Mouse (Mus musculus): ENCODE measurements at regions not wholly inside any gene's neighbourhood (a gene's known extent, or its start where the extent isn't known, plus 50 kb on each side); places are given as distances from the start of the nearest gene placed in this dataset.

DNA sequence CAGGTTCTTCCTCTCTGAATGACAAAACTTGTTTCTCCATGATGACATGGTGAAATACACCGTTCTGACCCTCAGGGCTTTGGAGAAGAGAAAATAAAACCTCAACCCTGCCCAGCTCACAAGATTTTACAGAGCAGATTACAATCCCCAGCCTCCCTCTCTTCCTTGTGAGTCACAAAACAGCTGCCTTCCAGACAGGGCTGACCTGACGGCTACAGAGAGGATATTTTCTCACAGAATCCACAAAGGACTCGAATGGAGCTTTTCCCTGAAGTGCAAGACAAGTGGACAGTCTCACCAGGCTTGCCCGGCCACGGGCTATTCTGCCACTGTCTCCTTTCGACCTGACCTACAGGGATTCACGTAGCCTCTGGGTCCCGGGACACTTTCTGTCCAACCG, 318.8 kb downstream of the Sox9 start:
- no peaks in the 10 kb centered on the region for H3K27me3 ChIP-seq (ENCODE audit: control insufficient read depth)
- H3K36me3 ChIP-seq (ENCODE audit: control insufficient read depth): no peaks in the 10 kb centered on the region
- H3K9me3 ChIP-seq (ENCODE audit: control insufficient read depth, low read length): peaks cover 29% of the 10 kb centered on the region
- H3K4me3 ChIP-seq (replicated peaks): no peak overlapping the region
- H3K4me1 ChIP-seq (ENCODE audit: control insufficient read depth): no peaks in the 10 kb centered on the region
- TF ChIP-seq GATA1 (IDR thresholded peaks at IDR 0.05; ENCODE audit: low read length) (no peak), TAL1 (IDR thresholded peaks at IDR 0.05; ENCODE audit: low read length) (no peak)

DNA sequence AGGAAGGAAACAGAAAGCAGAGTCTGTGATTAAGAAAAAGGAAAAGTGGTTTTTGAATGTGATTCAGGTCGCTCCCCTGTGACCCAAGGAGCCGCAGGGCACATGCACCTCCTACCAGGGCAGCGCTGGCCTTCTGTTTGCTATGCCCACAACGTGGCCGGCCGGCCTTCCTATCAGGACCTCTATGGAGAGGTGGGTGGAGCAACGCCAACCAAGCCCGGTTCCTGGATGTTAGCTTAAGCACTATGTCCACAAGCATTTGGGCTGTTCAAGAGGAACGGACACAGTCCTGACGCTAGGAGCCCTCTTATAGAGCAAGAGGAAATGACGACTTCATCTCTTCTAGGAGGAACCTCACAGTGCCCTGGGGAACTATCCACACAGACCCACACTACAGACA, 319.5 kb downstream of the Sox9 start:
- no peak for TF ChIP-seq GATA1 (IDR thresholded peaks at IDR 0.05; ENCODE audit: low read length)
- no peak for TF ChIP-seq TAL1 (IDR thresholded peaks at IDR 0.05; ENCODE audit: low read length)
- H3K27me3 ChIP-seq (ENCODE audit: control insufficient read depth): no peaks in the 10 kb centered on the region
- no peak overlapping the region for H3K4me3 ChIP-seq (replicated peaks)
- H3K9me3 ChIP-seq (ENCODE audit: control insufficient read depth, low read length): peaks cover 26% of the 10 kb centered on the region
- H3K36me3 ChIP-seq (ENCODE audit: control insufficient read depth): no peaks in the 10 kb centered on the region
- H3K4me1 ChIP-seq (ENCODE audit: control insufficient read depth): no peaks in the 10 kb centered on the region

DNA sequence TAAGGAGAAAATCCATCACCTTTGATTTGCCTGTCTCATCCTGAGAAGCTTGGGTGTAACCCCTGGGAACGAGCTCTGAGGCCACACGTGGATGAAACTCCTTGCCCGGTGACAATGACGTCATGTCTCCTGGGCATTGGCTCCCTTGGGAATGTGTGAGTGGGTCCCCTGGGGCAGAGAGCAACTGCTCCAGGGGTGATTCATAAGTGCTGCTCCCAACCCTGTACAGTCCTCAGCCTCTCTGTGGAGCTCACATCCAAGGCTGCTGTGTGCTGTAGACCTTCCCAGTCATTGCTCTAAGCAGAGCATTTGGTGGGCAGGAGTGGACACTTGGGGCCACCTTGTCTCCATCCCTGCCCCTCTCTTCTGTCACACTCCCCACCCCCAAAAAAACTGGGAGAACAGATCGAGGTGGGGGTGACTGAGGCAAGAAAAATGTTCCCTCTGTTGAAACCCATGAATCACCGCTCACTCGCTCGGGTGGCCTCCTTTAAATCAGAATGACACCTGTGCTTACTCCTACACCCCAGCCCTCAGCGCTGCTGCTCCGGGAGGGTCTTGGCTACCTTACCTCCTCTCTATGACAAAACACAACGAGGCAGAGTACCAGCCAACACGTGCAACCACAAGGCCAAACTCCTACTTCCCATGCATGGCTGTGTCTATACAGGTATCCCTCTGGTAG, 321.3 kb downstream of the Sox9 start:
- Histone ChIP-seq H3K36me3 (ENCODE audit: control insufficient read depth) (no peaks in the 10 kb centered on the region), H3K4me1 (ENCODE audit: control insufficient read depth) (no peaks in the 10 kb centered on the region), H3K4me3 (replicated peaks) (no peak overlapping the region), H3K27me3 (ENCODE audit: control insufficient read depth) (no peaks in the 10 kb centered on the region), H3K9me3 (ENCODE audit: control insufficient read depth, low read length) (peaks cover 9% of the 10 kb centered on the region)
- TF ChIP-seq TAL1 (IDR thresholded peaks at IDR 0.05; ENCODE audit: low read length): no peak
- no peak for TF ChIP-seq GATA1 (IDR thresholded peaks at IDR 0.05; ENCODE audit: low read length)

DNA sequence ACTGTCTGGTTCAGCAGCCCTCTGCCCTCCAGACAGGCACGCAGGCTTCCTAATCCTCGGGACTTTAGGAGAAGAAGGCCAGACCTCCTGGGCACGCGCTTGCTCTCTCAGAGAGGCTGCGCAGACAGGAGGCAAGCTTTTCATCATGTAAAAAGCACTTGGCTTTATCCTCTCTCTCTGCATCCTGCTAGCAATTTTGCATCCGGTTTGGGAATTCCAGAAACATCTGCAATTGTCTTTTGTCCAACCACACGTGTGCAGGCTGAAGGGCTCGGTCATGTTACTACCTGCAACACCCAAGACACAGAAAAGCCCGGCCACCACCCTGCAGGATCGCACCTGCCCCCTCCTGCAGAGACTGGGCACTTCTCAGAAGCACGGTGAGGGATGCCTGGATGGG, 323.3 kb downstream of the Sox9 start:
- no peak overlapping the region for H3K4me3 ChIP-seq (replicated peaks)
- TF ChIP-seq TAL1 (IDR thresholded peaks at IDR 0.05; ENCODE audit: low read length): no peak
- no peak for TF ChIP-seq GATA1 (IDR thresholded peaks at IDR 0.05; ENCODE audit: low read length)
- H3K27me3 ChIP-seq (ENCODE audit: control insufficient read depth): no peaks in the 10 kb centered on the region
- H3K36me3 ChIP-seq (ENCODE audit: control insufficient read depth): no peaks in the 10 kb centered on the region
- no peaks in the 10 kb centered on the region; the same call in 1 of the 2 replicates for H3K9me3 ChIP-seq (ENCODE audit: control insufficient read depth, low read length)
- H3K4me1 ChIP-seq (ENCODE audit: control insufficient read depth): no peaks in the 10 kb centered on the region

DNA sequence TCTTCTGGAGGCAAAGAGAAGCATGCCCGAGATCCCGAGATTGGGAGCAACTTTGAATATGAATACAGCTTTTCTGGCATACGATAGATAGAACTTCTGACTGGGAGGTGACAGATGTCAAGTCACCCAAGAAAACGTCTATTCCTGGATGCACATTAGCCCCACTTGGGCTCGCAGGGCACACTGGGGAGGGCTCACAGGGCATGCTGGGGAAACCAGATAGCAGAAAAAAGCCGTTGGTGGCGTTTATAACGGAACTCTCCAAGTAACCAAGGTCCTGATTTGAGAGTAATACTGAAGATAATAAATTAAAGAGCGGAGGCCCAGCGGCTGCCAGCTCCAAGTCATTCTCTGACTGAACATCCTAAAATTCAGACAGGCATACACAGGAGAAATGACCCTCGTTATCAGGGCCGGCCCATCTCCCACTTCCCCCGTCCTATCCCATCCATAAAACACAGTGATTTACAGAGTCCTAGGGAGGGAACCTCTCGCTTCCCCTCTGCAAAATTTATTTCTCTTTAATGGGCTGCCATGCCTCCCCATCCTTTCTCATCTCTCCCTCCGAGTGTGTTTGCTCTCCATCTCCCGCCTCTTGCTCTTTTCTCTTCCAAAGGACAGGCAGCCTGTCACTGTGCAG, 325.3 kb downstream of the Sox9 start:
- no peaks in the 10 kb centered on the region; the same call in 1 of the 2 replicates for H3K9me3 ChIP-seq (ENCODE audit: control insufficient read depth, low read length)
- no peak overlapping the region for H3K4me3 ChIP-seq (replicated peaks)
- H3K27me3 ChIP-seq (ENCODE audit: control insufficient read depth): no peaks in the 10 kb centered on the region
- no peaks in the 10 kb centered on the region for H3K36me3 ChIP-seq (ENCODE audit: control insufficient read depth)
- H3K4me1 ChIP-seq (ENCODE audit: control insufficient read depth): no peaks in the 10 kb centered on the region
- TF ChIP-seq GATA1 (IDR thresholded peaks at IDR 0.05; ENCODE audit: low read length) (no peak), TAL1 (IDR thresholded peaks at IDR 0.05; ENCODE audit: low read length) (no peak)

DNA sequence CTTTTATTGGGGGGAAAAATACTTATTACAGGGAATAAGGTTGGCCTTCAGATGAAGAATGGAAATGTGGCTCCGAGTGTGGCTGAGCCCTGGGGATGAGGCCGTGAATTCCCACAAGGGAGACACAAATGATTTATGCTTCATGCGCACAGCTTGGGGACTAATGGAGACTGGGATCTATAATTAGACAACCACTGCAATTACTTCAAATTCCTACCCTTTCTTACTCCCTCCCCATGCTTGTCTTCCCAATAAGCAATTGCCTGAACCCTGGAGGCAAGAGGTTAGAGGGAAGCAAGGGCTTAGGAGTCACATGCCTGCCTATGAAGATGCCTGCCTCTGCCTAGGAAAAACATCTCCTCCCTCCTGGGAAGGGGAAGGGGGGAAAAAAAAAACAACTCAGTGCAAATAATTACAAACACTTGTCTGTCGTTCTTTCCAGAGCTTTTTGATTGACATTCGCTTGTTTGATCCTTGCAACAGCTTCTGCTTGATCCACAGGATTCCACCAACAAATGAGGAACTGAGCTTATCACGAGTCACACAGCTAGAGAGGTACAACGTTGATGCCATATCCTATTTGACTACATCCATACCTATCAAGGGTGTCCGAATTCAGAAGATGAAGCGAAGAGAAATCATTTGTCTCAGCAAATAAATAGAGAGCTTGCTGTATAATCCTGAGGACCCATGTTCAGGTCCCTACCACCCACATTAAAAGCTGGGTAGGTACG, 326.1 kb downstream of the Sox9 start:
- Histone ChIP-seq H3K9me3 (ENCODE audit: control insufficient read depth, low read length) (no peaks in the 10 kb centered on the region; the same call in 1 of the 2 replicates), H3K27me3 (ENCODE audit: control insufficient read depth) (no peaks in the 10 kb centered on the region), H3K4me1 (ENCODE audit: control insufficient read depth) (no peaks in the 10 kb centered on the region), H3K36me3 (ENCODE audit: control insufficient read depth) (no peaks in the 10 kb centered on the region), H3K4me3 (replicated peaks) (no peak overlapping the region)
- no peak for TF ChIP-seq TAL1 (IDR thresholded peaks at IDR 0.05; ENCODE audit: low read length)
- no peak for TF ChIP-seq GATA1 (IDR thresholded peaks at IDR 0.05; ENCODE audit: low read length)

DNA sequence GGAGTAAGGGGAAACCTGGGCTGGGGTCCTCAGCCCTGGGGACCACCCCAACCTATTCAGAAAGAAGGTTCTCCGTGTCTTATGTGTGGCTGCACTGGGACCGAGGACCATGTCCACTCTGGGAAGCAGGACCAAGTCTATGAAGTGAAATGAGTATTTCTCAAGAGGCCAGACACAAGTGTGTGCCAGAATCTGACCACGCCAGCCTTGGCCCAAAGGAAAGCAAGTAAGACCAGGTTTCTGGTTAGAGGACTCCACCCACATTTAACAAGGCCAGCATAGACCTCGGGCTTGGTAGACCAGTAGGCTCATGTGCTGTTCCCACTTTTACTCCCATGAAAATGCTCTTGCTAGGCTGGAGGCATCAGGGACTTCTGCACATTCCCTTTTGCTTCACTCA, 327.1 kb downstream of the Sox9 start:
- Histone ChIP-seq H3K4me1 (ENCODE audit: control insufficient read depth) (no peaks in the 10 kb centered on the region), H3K27me3 (ENCODE audit: control insufficient read depth) (no peaks in the 10 kb centered on the region), H3K4me3 (replicated peaks) (no peak overlapping the region), H3K9me3 (ENCODE audit: control insufficient read depth, low read length) (no peaks in the 10 kb centered on the region; the same call in 1 of the 2 replicates), H3K36me3 (ENCODE audit: control insufficient read depth) (no peaks in the 10 kb centered on the region)
- TF ChIP-seq TAL1 (IDR thresholded peaks at IDR 0.05; ENCODE audit: low read length) (no peak), GATA1 (IDR thresholded peaks at IDR 0.05; ENCODE audit: low read length) (no peak)

DNA sequence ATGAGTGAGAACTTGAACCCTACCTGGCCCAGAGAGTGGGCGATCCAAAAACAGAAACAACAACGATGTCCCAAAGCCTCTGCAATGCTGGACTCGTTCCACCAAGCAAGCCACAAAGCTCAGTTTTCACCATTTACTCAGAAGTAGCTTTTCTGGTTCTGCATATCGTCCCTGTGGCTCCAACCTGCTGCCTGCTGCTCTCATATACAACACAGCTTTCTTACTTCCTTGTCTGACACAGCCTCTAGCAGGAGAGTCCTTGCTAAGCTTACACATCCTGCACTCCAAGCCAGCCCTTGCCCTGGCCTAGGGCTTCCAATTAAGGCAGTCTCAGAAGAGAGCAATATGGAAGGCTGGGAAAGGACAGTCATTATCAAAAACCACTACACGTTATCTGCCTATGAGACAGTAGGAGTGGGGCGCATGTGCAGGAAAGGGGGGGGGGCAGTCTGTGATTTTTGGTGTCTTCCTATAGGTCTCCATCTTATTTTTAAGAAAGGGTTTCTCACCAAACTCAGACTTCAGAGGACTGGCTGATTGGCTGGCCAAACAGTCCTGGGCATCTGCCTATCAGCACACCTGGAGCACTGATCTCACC, 331.3 kb downstream of the Sox9 start:
- TF ChIP-seq GATA1 (IDR thresholded peaks at IDR 0.05; ENCODE audit: low read length) (no peak), TAL1 (IDR thresholded peaks at IDR 0.05; ENCODE audit: low read length) (no peak)
- no peaks in the 10 kb centered on the region for H3K27me3 ChIP-seq (ENCODE audit: control insufficient read depth)
- no peak overlapping the region for H3K4me3 ChIP-seq (replicated peaks)
- no peaks in the 10 kb centered on the region for H3K4me1 ChIP-seq (ENCODE audit: control insufficient read depth)
- H3K36me3 ChIP-seq (ENCODE audit: control insufficient read depth): no peaks in the 10 kb centered on the region
- H3K9me3 ChIP-seq (ENCODE audit: control insufficient read depth, low read length): peaks cover 2% of the 10 kb centered on the region; the same call in 1 of the 2 replicates

Data from erythroblast, embryonic 14.5 days (primary cell).